Mouse (Mus musculus): Measurements from ENCODE around the gene Ttc14.

GRCm38 (mm10) chr3:33838877-33839276 lies 39.2 kb downstream of the Ttc14 start:
- no peak for TF ChIP-seq POLR2A (IDR thresholded peaks at IDR 0.05; ENCODE audit: low read depth, low read length)
- no peak for TF ChIP-seq CTCF (conservative IDR thresholded peaks at IDR 0.05; ENCODE audit: insufficient read depth, insufficient read length, low read depth, low read length)
